Mouse (Mus musculus) hindbrain, embryonic 12.5 days (tissue): ENCODE results near the gene Anks1b. TPM values are rescaled to one million over a fixed set of nuclear protein-coding genes. Genes with fewer than 3 reads are reported as not detected.
"Not testable (repeated sequence)": the region's sequence is repeated elsewhere in the genome, so short reads cannot be mapped to it uniquely, and the experiment has no call there.

ENCODE experiments used
- ATAC-seq: fragments of 200-750 bp; cut with Nextera tagmentation; 2 replicates; pipeline ENCODE4 v1.8.0; 2017; ENCODE audit warnings: moderate TSS enrichment; ENCODE audit not compliant: low FRiP score
- H3K27ac ChIP-seq: fragments of 300-500 bp; sonication (generic); 2 replicates; pipeline ENCODE4 v1.5.1; 2016; ENCODE audit warnings: mild to moderate bottlenecking
- H3K27me3 ChIP-seq: fragments of 300-500 bp; sonication (generic); 2 replicates; pipeline ENCODE4 v1.6.1; 2016; ENCODE audit warnings: mild to moderate bottlenecking
- H3K36me3 ChIP-seq: fragments of 300-500 bp; sonication (generic); 2 replicates; pipeline ENCODE4 v1.6.1; 2016; ENCODE audit warnings: mild to moderate bottlenecking
- H3K4me1 ChIP-seq: fragments of 300-500 bp; sonication (generic); 2 replicates; pipeline ENCODE4 v1.6.1; 2016
- H3K4me2 ChIP-seq: fragments of 300-500 bp; sonication (generic); replicated peaks from 2 replicates; pipeline ENCODE4 v1.6.1; 2016; ENCODE audit warnings: mild to moderate bottlenecking
- H3K4me3 ChIP-seq: fragments of 300-500 bp; sonication (generic); 2 replicates; pipeline ENCODE4 v1.5.1; 2016; ENCODE audit warnings: mild to moderate bottlenecking
- H3K9ac ChIP-seq: fragments of 300-500 bp; sonication (generic); 2 replicates; pipeline ENCODE4 v1.6.1; 2016; ENCODE audit warnings: mild to moderate bottlenecking, moderate library complexity
- H3K9me3 ChIP-seq: fragments of 300-500 bp; sonication (generic); replicated peaks from 2 replicates; pipeline ENCODE4 v1.6.1; 2016; ENCODE audit warnings: mild to moderate bottlenecking
- WGBS: fragments of 180-500 bp; shearing (Covaris S2); methylation state at CpG from one replicate; pipeline ENCODE4 v1.1.7; 2016; 5-methylcytosine and 5-hydroxymethylcytosine counted together
- polyA plus RNA-seq: library from polyadenylated mRNA; unstranded; fragments of >200 nt; fragmentation: Nextera tagmentation; extraction: Ambion mirVana; gene quantifications from 2 replicates; pipeline ENCODE4 v1.2.1, GENCODE M21; 2016

Gene Anks1b
- polyA plus RNA-seq, 1 experiment from 2014 or later = 26.1 TPM

DNA sequence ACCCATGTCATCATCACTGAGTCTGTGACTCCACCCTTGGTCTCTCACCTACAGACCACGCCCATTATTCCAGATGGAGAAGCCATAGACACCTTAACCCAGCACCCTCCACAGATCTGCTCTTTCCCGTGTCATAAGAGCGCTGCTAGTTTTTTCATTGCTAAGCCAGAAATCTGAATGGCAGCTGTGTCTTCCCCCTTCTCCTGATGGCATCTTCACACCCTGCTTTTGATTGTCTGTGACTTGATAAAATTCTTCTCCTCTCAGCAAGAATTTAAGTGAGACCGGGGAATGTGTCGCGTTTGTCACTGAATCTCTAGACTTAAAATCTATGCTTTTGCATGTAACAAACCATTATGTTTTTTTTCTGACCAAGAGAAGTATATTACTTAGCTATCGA lies 736.1 kb downstream of the Anks1b start:
- Histone ChIP-seq H3K9ac (no peak overlapping the region), H3K9me3 (no peaks in the 10 kb centered on the region), H3K4me2 (no peak overlapping the region), H3K27ac (no peak overlapping the region), H3K27me3 (no peaks in the 10 kb centered on the region), H3K4me3 (no peak overlapping the region), H3K4me1 (no peaks in the 10 kb centered on the region), H3K36me3 (no peaks in the 10 kb centered on the region)
- WGBS = 90% methylated on average over 7 of the region's 7 CpGs
- no peak for ATAC-seq

- H3K4me3 ChIP-seq = no peak overlapping the region
- 92% methylated on average over 3 of the region's 3 CpGs for WGBS
- ATAC-seq = no peak
Measured at GRCm38 (mm10) chr10:90613051-90613450, 739.7 kb downstream of the Anks1b start.

GRCm38 (mm10) chr10:90615196-90615595 lies 741.9 kb downstream of the Anks1b start:
- Histone ChIP-seq H3K27me3 (no peaks in the 10 kb centered on the region), H3K4me2 (no peak overlapping the region), H3K4me3 (no peak overlapping the region), H3K36me3 (no peaks in the 10 kb centered on the region), H3K9me3 (no peaks in the 10 kb centered on the region), H3K9ac (no peak overlapping the region), H3K4me1 (0 out of 2 replicates have a peak, but pooled peaks cover 4% of the 10 kb centered on the region), H3K27ac (no peak overlapping the region)
- ATAC-seq = no peak
- 40% methylated on average over 2 of the region's 2 CpGs for WGBS

More at GRCm38 (mm10) chr10:90613051-90613450, 739.7 kb downstream of the Anks1b start:
- no peak overlapping the region for H3K27ac ChIP-seq
- H3K4me1 ChIP-seq = 0 out of 2 replicates have a peak, but pooled peaks cover 4% of the 10 kb centered on the region
- H3K4me2 ChIP-seq = no peak overlapping the region
- no peaks in the 10 kb centered on the region for H3K9me3 ChIP-seq
- H3K9ac ChIP-seq = no peak overlapping the region
- no peaks in the 10 kb centered on the region for H3K27me3 ChIP-seq
- H3K36me3 ChIP-seq = no peaks in the 10 kb centered on the region

DNA sequence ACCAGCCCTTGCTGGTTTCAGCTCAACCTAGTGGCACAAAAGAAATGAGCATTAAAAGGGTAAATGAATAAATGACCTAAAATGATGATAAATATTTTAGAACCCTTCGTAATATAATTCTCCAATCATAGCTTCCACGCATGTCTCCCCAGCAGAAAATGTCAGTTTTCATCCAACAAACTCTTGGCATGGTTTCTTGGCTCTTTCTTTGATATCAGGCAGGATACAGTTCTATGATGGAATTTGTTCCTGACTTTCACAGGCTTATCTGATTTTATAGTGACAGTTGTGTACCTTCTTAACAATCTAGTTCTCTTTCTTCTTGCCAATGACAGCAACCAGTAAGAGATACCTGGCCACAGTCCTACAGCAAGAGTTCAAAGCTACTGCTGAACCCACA lies 743.3 kb downstream of the Anks1b start:
- 97% methylated on average over 2 of the region's 2 CpGs for WGBS

GRCm38 (mm10) chr10:90617664-90618296 lies 744.5 kb downstream of the Anks1b start:
- Histone ChIP-seq H3K9me3 (no peaks in the 10 kb centered on the region), H3K4me3 (no peak overlapping the region), H3K4me2 (no peak overlapping the region), H3K27ac (no peak overlapping the region), H3K36me3 (no peaks in the 10 kb centered on the region), H3K4me1 (0 out of 2 replicates have a peak, but pooled peaks cover 4% of the 10 kb centered on the region), H3K27me3 (no peaks in the 10 kb centered on the region), H3K9ac (no peak overlapping the region)
- ATAC-seq = no peak
- WGBS = 85% methylated on average over 7 of the region's 7 CpGs

More for the DNA sequence above, 743.3 kb downstream of the Anks1b start:
- Histone ChIP-seq H3K27me3 (no peaks in the 10 kb centered on the region), H3K36me3 (no peaks in the 10 kb centered on the region), H3K4me1 (0 out of 2 replicates have a peak, but pooled peaks cover 4% of the 10 kb centered on the region), H3K4me2 (no peak overlapping the region), H3K27ac (no peak overlapping the region), H3K9me3 (no peaks in the 10 kb centered on the region), H3K4me3 (no peak overlapping the region), H3K9ac (no peak overlapping the region)
- no peak for ATAC-seq

GRCm38 (mm10) chr10:90627532-90627931 lies 754.2 kb downstream of the Anks1b start:
- Histone ChIP-seq H3K36me3 (no peaks in the 10 kb centered on the region), H3K4me1 (no peaks in the 10 kb centered on the region), H3K27ac (no peak overlapping the region), H3K9ac (no peak overlapping the region), H3K27me3 (no peaks in the 10 kb centered on the region), H3K4me2 (no peak overlapping the region), H3K4me3 (no peak overlapping the region), H3K9me3 (no peaks in the 10 kb centered on the region)
- WGBS = 89% methylated on average over 5 of the region's 5 CpGs
- no peak for ATAC-seq

DNA sequence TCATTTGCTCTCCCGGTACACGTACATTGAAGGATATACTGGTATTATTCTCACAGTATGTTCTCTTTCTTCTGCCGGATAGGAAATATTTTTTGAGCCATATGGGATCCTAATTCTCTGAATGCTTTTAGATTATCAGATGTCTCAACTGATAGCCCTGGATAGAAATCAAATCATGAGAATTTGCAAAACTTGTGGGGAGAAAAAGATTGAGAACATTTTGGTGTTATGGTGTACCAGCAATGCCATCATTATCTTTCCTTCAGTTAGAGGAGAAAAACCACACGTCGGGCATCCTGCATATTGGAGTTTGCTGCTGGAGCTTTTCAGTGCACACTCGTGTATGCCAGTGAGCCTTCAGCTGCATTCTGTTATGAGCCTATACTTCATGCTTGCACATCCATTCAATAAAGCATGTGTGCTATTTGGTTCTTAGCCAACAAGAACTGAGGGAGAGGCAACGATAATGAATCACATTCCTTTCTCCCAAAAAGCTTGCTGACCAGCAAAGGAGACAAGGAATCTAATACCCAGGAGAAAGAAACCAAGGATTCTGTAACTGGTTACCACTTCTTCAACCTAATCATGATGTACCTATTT lies 756.9 kb downstream of the Anks1b start:
- no peak for ATAC-seq
- Histone ChIP-seq H3K27me3 (no peaks in the 10 kb centered on the region), H3K36me3 (no peaks in the 10 kb centered on the region), H3K4me2 (no peak overlapping the region), H3K9ac (no peak overlapping the region), H3K27ac (no peak overlapping the region), H3K4me1 (no peaks in the 10 kb centered on the region), H3K4me3 (no peak overlapping the region), H3K9me3 (no peaks in the 10 kb centered on the region)
- WGBS = 88% methylated on average over 7 of the region's 7 CpGs

GRCm38 (mm10) chr10:90630794-90631193 lies 757.5 kb downstream of the Anks1b start:
- not testable (repeated sequence) for H3K4me2 ChIP-seq, H3K27ac ChIP-seq, ATAC-seq, H3K36me3 ChIP-seq, H3K4me1 ChIP-seq, H3K27me3 ChIP-seq, H3K9ac ChIP-seq, H3K9me3 ChIP-seq, H3K4me3 ChIP-seq
- WGBS = 87% methylated on average over 3 of the region's 3 CpGs

DNA sequence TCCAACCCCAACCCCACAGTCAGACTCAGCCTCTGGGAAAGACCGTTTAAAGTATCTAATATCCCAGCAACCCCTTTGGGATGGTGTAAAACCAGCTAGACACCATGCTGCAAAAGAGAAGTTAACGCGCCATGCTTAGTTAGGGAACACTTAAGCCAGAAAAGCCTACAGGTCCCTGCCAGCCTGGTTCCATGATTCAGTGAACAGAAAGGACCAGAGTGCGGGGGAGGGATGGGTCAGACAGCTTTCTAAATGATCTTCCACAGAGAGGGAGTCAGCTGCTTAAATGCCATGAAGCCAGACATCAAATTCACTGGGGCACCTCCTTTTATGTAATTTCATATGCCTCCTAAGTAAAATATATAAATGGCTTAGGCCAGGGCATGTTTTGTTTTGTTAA lies 764.0 kb downstream of the Anks1b start:
- no peaks in the 10 kb centered on the region for H3K9me3 ChIP-seq
- H3K4me2 ChIP-seq = no peak overlapping the region
- ATAC-seq = no peak
- 73% methylated on average over 4 of the region's 4 CpGs for WGBS
- H3K36me3 ChIP-seq = no peaks in the 10 kb centered on the region
- no peak overlapping the region for H3K27ac ChIP-seq
- no peaks in the 10 kb centered on the region for H3K27me3 ChIP-seq
- no peak overlapping the region for H3K4me3 ChIP-seq
- no peak overlapping the region for H3K9ac ChIP-seq
- no peaks in the 10 kb centered on the region; the same call in 1 of the 2 replicates for H3K4me1 ChIP-seq

DNA sequence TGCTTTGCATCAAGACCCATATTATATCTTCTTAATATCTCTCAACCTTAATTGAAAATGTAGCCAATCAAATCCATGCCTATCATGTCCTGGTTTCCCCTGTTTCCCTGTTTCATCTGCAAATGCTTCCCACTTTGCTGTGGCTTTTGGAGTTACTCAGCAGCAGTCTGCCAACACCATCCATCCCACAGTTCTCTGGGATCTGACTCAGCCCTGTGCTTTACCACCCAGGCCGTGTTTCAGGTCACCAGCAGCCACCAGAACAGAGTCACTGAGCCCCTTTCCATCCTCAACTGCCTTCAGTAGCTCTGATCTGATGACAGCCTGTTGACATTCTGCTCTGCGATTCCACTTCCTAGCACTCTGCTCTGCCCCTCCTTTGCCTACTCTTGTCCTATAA lies 776.4 kb downstream of the Anks1b start:
- Histone ChIP-seq H3K27ac (no peak overlapping the region), H3K36me3 (no peaks in the 10 kb centered on the region), H3K9ac (no peak overlapping the region), H3K4me2 (no peak overlapping the region), H3K4me3 (no peak overlapping the region), H3K4me1 (no peaks in the 10 kb centered on the region), H3K9me3 (no peaks in the 10 kb centered on the region), H3K27me3 (no peaks in the 10 kb centered on the region)
- ATAC-seq = no peak
- WGBS = 65% methylated on average over 2 of the region's 2 CpGs

DNA sequence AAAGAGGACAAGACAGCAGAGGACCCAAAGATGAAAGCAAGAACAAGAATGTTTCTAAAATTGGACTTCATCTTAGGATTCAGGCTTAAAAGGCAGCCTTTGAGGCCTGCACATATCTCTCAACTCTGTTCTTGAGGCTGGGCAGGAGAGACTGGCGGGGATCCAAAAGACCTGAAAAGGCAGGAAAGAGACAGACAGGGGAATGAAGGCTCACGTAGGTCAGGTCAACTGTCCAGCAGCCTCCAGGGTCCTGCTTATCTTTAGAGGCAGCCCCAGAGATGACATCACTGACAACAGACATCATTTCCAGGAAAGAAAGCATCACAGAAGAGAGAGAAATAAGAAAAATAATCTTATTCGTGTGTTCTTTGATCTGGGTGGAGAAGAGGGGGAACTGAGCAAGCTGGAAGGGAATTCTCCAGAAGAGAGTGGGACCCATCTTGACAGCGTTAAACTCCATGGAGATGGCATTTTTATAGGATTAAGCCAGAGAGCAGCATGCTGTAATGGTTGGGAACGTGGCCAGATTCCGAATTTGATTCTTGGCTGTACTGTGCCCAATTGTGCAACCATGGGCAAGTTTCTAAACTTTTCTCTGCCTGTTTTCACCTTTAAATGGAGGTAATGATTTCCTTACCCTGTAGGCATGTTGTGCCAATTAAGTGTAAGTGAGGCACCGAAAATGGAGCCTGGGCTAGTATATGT lies 784.3 kb downstream of the Anks1b start:
- no peak overlapping the region for H3K4me2 ChIP-seq
- H3K36me3 ChIP-seq = no peaks in the 10 kb centered on the region
- no peak overlapping the region for H3K27ac ChIP-seq
- H3K9ac ChIP-seq = no peak overlapping the region
- H3K4me3 ChIP-seq = no peak overlapping the region
- 81% methylated on average over 7 of the region's 7 CpGs for WGBS
- ATAC-seq = no peak
- no peaks in the 10 kb centered on the region for H3K4me1 ChIP-seq
- H3K27me3 ChIP-seq = no peaks in the 10 kb centered on the region
- H3K9me3 ChIP-seq = no peaks in the 10 kb centered on the region

- no peak overlapping the region for H3K9ac ChIP-seq
- no peak overlapping the region for H3K27ac ChIP-seq
- WGBS = 92% methylated on average over 2 of the region's 2 CpGs
- no peaks in the 10 kb centered on the region for H3K36me3 ChIP-seq
- no peaks in the 10 kb centered on the region for H3K27me3 ChIP-seq
- H3K4me2 ChIP-seq = no peak overlapping the region
- no peaks in the 10 kb centered on the region for H3K4me1 ChIP-seq
- H3K9me3 ChIP-seq = no peaks in the 10 kb centered on the region
- H3K4me3 ChIP-seq = no peak overlapping the region
- no peak for ATAC-seq
Measured at GRCm38 (mm10) chr10:90666746-90667145, 793.4 kb downstream of the Anks1b start.
